Mouse (Mus musculus): Measurements from ENCODE around the gene Fam172a.

Fam172a gene

DNA sequence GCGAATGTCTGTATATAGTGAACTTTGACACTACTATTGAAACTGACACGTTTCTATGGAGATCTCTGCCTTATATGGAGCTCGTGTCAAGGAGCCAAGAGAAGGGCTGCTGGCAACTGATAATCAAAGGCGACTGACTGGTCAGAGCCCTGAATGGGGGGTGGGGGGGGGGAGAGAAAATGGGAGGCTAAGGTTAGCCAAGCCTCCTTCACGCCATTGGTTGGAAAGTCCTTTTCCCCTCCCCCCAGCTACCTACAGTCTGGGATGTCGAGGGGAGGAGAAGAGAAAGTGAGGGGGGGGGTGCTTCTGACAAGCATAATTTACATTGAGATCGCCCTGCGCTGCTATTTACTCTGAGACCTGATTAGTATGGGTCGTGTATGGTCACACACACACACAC lies 498.6 kb downstream of the Fam172a start:
- DNase-seq (ENCODE audit: low spot score), result no peak

GRCm38 (mm10) chr13:78200991-78201870 lies 499.4 kb downstream of the Fam172a start:
- peak; percentile 64 for DNase-seq (ENCODE audit: low spot score)

DNA sequence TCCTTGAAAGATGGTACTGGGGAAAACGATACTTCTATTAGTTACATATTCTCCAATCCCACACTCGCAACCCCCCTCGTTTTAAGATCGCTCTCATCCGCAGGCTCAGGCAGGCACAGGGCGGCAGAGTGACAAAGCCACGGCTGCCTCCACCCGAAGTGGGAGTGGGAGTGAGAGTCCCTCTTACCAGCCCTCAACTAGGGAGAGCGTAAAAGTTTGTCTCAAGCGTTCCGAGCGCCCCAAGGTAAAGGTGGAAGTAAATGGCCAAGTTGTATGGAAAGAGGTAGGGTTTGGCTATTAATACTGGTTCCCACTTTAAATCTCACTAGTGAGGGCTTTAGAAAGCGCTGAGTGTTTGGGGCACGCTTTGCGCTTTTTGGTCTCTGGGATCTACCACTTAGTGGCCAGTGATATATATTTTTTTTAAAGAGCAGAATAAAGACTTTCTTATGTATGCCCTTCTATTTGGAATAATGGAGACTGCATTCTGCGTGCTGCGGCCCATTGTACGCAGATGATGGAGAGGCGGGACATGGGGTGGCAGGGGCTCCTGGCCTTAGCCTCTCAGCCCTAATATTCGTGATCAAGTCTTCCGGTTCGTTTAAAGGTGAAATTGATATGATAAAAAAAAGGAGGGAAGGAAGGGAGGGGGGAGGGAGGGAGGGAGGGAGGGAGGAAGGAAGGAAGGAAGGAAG lies 500.2 kb downstream of the Fam172a start:
- no peak for DNase-seq (ENCODE audit: low spot score)

GRCm38 (mm10) chr13:78202574-78203347 lies 500.9 kb downstream of the Fam172a start:
- DNase-seq (ENCODE audit: low spot score), result no peak

DNA sequence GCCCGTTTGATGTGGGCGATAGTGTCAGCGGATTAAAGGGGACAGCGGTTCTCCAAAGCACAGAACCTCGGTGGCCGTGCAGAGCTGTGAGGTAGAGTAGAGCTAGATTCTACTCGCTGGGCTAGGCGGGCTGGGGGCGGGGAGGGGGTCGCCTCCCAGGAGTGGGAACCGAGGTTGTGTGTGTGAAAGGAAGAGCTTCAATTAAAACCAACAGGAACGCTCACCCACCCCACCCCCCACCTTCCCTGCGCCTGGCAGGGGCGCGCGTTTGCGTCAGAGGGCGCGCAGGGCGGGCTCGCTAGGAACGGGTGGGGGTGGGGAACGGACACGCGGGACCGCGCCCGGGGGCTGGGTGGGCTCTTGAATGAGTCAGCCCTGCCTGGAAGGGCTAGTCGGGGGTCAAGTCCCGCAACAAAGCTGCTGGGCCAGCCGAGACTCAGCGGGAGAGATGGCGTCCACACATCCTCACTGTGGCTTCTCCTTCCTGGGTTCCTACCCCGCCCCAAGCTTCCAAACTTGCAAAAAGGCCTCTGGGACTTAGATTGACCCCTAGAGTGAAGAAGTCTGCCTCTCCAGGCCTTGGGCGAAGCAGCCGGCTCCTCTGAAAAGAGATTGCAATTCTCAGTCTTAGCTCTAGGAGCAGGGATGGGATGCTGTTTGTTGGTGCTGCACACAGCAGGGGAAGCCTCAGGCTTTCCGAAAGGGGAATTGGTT lies 501.7 kb downstream of the Fam172a start:
- no peak for DNase-seq (ENCODE audit: low spot score)

DNA sequence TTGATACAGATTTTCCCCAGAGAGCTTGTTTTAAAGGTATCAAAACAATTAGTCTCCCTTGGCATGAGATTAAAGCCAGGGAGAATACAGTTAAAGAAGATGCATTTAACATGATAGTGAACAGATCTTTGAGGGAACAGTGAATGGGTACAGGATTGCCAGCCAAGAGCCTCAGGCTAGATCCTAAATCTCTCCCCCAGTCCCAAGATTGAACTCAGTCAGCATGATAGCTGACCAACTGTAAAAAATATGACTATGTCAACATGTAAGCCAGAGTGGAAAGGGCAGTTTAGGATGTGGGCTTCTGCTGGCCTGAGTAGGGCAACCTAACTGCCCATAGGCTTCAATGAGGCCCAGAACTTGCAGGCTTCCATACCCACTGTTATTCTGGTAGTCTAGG lies 503.6 kb downstream of the Fam172a start:
- DNase-seq (ENCODE audit: low spot score), result no peak

DNA sequence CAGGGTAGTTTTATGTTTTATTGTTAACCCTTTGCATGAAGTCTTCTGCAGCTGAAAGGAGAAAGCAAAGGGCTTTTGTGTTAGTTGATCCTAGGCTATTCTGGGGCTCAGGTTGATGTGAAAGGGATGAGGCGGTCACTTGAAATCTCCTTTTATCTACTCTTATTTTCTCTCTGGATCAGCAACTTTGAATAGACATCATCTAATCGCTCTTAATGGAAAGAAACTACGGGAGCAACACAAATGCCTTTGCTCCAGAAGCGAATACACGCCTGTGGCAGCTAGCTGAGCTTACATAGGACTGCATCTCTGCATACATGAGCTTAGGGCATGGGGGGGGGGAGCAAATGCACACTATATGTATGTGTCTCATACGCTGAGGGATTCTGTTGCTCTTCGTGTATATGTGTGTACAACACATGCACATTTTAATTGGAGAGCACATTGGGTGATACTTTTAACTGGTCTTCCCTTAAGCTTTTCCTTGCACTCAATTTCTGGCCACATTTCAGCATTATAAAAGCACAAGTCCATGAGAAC lies 505.1 kb downstream of the Fam172a start:
- no peak for DNase-seq (ENCODE audit: low spot score)

DNA sequence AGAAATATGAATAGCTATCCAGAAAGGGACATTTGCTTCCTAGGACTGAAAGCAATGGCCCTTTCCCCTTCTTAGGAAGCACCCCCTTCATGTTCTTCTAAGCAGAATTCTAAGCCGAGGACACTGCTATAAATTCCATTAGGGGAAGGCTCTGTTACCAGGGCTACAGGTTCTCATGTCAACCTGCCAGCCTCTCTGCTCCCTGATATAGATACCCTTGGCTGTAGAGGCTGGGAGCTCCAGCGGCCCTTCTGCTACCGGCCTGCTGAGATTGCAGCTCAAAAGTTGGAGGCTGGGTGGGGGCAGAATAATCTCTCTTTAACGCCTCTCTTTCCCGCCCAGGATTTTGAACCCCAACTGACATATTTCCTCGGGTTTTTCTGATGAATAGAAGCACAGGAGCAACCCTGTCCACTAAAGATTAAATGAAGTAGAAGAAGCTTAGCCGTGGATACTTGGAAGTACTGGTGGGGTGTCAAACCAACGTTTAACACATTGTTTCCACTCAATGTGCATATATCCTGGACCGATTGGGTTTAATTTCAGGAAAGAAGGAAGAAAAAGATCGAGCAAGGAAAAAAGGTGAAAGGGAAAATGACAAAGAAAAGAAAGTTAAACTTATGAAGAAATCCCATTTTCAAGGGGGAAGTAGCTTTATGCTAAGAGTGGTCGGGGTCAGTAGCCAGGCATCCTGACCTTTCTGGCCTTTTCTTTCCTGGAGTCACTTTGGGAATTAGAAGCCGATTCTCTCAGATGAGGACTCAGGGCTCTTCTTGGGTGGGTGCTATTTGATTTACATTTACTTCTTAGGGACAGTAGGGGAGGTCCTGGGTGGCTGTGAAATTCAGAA lies 506.2 kb downstream of the Fam172a start:
- DNase-seq (ENCODE audit: low spot score), result no peak

DNA sequence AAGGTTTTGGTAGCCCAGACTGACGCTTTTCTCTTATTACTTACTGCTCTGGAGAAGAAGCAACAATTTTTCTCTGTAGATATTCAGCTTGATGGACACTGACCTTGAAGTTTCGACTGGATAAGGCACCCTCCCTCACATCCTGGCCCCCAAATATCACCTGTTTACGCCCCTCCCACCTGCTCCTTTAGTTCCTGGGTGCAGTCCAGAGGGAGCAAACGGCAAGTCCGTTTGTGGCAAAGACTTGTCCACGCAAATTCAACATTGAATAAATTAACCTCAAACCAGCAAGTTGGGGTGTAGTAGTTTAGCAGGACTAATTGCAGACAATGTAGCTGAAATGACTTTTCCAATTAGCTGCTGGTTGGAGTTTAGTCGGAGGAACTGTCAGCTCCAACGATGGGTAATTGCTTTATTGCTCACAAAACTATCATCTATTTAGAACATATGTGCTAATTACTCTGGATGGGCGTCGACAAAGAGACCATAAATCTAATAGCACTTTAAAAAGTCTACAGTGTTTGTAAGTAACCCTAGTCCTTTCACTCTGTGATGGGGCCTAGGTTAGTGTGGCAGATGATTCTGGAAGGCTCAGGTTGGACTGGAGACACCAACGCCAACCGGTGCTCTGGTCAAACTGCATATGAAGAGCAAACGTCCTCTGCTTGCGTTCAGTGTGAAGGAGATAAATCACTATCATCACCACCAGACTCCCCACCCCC lies 507.0 kb downstream of the Fam172a start:
- DNase-seq (ENCODE audit: low spot score), result no peak

- DNase-seq (ENCODE audit: low spot score), result no peak
Measured at GRCm38 (mm10) chr13:78209611-78210028, 507.8 kb downstream of the Fam172a start.

DNA sequence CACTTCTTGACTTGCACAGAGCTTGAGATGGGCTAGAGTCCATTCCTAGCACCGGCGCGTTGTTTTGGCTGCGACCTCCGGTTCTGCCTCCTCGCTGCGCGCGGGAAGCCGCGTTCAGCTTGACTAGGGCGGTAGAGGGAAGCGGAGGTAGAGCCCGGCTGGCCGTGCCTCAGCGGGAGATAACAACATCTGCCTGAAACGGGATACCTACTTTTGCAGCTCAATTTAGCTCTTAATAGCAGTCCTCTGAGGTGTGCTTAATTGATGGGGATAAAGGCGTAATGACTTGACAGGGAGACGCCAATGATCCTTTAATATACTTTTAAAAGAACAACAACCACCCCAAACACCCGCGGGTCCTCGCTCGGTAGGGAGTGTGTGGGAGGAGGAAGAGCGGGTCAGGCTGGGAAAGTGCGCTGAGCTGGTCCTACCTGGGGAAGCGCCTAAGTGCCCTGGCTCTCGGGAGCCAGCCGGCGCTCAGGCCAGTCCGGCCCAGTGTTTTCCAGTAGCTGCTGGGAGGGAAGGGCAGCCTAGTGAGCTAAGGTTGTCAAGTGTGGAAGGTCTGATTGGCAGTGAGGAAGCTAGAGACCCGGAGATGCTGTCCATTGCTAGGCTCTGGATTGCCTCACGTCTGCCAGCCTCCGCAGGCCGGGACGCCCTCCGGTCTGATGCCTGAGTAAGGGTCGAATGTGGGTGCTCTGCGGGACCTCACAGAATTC lies 508.4 kb downstream of the Fam172a start:
- DNase-seq (ENCODE audit: low spot score), result no peak

DNA sequence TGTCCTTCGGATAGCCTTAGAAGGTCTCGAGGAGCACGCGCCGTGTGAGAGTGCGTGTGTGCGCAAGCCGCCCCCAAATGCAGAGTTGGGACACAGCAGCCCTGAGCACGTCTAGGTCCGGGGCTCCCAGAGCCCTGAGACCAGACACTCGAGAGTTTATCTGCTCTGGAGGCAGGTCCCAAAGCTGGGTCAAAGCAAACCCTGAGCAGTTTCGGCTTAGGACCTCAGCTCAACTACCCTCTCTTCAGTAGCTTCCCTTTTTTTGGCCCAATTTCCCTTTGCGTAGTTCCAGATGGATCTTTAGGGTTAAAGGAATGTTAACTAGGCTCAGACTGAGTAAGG lies 508.9 kb downstream of the Fam172a start:
- no peak for DNase-seq (ENCODE audit: low spot score)

- DNase-seq (ENCODE audit: low spot score), result no peak
Measured at GRCm38 (mm10) chr13:78211231-78212010, 509.6 kb downstream of the Fam172a start.

DNA sequence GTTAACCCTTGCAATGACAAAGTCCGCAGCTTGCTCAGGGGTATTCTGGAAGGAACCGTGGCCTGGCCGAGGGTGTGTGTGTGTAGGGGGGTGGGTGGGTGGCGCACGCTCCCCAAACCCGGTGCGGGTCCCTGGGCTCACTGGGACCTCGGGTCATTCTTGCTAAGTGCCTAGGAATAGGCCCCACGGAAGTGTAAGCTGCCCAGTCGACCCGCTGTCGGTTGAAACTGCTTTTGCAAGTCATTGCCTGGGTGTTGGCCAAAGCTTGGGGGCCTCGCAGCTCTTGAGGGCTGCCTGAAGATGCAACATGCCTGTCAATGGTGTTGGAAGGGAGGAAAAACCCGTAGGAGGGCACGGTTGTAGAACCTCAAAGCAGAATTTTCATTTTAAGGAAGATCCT lies 510.3 kb downstream of the Fam172a start:
- no peak for DNase-seq (ENCODE audit: low spot score)

GRCm38 (mm10) chr13:78213155-78213554 lies 511.3 kb downstream of the Fam172a start:
- DNase-seq (ENCODE audit: low spot score), result no peak

- no peak for DNase-seq (ENCODE audit: low spot score)
Measured at GRCm38 (mm10) chr13:78215223-78215622, 513.4 kb downstream of the Fam172a start.

Data from urinary bladder, postnatal 10 days (tissue).